Mouse (Mus musculus): Measurements from ENCODE around the gene Stt3a.
A peak's percentile ranks its signal among the peaks of the same experiment; 100 is the strongest.

Gene Stt3a

DNA sequence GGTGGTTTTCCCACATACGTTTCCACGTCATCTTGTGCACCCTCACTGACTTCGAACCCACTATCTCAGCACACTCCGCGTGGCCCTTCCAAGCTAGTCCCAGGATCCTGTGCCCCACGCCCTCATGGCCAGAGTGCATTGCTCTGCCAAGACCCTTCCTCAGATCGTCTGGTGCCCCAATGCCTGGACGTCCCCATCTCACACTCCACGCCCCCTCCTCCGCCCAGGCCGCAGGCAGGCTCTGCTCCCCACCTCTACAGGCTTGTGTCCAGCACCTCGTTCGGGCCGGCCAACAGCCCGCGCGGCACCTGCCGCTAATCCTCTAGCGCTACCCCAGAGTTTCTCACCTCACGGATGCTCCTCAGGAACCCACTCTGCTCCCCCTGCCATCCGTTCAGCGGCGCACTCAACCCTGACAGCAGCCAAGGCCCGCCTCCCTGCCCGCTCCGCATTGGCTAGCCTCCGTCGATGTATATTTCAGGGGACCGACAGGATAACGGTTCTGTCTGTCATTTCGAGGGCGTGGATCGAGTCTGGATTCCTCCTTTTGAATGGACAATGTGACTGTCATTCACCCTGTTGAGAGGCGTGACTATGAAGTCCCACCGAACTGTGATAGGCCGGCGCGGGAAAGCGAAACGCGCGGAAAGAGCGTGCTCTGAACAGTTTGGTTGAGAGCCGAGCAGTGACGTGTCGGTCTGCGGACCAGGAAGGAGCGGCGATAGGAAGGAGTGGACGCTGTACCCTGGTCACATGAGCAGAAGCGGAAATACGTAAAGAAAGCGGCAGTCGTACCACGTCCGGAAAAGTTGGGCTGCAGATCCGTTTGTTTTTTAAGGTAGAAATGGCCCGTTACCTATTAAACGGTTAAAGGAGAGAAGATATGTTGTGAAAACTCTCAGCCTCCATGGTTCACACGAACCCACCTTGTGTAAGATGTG is at the start of gene Stt3a:
Stt3a (minus strand) TSS at position 477 of the 941 bp plus-strand sequence.
- DNase-seq (ENCODE audit: low spot score), result peak; percentile 99

DNA sequence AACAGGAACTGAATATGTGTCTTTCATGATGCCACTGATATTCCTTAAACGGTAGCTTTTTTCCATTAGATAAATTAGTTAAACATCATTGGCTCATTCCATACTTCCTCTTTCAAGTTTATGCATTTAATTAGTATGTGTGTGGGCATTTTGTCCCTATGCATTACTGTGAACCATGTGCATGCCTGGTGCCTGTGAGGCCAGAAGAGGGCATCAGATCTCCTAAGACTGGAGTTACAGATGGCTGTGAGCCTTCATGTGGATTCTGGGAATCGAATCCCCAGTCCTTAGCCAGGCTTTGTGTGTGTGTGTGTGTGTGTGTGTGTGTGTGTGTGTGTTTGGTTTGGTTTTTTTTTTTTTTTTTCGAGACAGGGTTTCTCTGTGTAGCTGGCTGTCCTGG is 47.0 kb upstream of the Stt3a start:
- no peak for DNase-seq (ENCODE audit: low spot score)

DNA sequence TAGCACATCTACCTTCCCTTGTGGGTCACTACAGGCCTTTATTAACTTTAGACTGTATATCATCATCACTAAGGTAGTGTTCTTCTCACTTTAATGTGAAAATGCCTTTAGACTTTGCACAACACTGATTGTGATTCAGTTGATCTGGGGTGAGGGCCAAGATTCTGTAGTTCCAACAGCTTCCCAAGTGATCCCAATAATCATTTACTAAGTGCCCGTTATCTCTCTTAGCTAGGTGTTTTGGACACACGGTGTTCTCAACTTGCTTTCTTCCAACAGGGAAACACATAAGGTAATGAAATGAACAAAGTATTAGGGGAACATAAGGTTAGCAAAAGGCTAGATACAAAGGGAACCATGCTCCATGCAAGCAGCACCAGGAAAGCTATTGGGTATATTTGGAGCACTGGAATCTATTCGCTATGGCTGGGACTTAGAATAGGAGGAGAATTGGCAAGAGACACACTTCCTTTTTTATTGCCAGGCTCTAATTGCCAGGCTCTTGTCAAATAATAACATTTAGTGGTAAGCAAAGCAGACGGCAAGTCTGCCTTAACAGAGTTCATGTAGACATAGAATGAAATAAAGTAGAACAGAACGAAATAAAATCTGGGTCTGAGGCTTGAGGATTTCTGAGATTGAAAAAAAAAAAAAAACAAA is 40.8 kb upstream of the Stt3a start:
- DNase-seq (ENCODE audit: low spot score), result no peak

DNA sequence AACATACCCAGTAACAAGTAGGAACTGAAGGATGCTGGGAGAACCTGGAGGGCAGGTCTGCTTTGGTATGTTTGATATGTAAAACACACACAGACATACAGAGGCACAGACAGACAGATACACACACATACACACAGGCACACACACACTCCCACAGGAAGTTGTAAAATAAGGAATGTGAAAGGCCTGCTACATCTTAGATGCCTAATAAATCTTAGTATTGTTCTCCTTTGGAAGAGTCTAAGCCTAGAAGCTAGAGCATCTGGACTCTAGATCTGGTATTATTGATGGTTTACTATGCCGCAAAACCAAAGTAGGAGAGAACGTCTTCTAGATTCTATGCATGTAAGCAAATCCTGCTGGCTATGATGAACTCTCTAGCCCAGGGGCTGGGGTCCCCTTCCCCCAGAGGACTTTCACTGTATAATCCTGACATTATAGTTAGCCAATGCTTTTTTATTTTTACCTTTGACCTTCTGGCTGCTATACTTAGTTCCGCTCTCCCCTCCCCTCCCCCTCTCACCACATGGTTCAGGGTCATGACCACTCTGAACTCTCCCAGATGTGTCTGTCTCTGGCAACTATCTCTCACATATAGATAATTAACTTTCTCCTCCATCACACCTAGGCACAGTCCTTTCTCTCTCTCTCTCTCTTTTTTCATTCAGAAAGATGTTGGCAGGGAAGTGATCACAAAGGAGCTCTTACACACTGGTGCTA is 37.9 kb upstream of the Stt3a start:
- no peak for DNase-seq (ENCODE audit: low spot score)

DNA sequence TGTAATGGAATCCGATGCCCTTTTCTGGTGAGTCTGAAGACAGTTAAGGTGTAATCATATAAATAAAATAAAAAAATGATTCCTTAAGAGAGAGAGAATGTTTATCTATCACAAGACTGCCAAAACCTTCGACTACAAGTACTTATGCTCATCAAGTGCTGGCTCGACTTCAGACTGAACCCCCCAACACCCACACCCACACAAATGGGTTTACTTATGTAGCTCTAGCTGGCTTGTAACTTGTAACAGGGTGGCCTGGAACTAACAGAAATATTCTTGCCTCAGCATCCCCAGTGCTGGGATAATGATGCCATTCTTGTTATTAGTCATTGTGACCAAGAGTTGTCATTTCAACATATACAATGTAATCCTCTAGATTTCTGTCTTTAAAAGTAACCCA is 36.4 kb upstream of the Stt3a start:
- no peak for DNase-seq (ENCODE audit: low spot score)

DNA sequence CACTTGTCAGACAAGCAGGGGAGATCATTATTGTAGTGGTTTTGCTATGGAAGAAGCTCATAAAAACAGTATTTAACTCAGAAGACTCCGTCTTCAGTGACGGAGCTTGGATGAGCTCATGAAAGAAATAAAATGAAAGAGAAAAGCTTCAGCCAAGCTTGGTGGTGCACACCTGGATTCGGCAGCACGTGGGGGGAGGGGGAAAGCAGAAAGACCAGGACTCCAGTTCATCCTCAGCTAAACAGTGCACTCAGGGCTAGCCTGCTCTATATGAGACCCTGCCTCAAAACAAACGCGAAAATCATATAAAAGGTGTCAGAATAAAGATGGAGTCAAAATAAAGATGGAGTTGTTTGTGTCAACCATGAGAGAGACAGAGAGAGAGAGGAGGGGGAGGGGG is 35.9 kb upstream of the Stt3a start:
- DNase-seq (ENCODE audit: low spot score), result no peak

DNA sequence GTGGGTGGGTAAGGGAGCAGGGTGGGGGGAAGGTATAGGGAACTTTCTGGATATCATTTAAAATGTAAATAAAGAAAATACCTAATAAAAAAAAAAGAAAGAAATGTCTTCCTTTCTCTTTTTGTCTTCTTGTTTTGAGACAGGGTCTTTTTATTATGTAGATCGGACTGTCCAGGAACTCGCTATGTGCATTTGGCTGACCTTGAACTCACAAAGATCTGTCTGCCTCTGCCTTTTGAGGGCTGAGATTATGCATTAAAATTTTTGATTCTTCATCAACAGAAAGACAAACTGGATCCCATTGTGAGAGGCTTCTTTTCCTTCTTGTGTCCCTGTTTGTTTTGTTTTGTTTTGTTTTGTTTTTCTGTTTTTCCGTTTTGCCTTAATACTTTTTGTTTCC is 35.5 kb upstream of the Stt3a start:
- DNase-seq (ENCODE audit: low spot score), result no peak

DNA sequence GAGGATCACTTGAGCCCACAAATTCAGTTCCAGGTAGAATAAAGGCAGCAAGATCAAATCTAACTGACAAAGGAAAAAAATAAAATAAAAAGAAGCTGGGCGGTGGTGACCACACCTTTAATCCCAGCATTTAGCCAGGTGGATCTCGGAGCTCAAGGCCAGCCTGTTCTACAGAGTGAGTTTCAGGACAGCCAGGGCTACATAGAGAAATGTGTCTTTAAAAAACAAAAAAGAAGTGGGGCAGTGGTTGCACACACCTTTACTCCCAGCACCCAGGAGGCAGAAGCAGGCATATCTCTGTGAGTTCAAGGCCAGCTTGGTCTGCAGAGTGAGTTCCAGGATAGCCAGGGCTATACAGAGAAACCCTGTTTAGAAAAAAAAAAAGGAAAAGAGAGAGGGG is 34.5 kb upstream of the Stt3a start:
- no peak for DNase-seq (ENCODE audit: low spot score)

DNA sequence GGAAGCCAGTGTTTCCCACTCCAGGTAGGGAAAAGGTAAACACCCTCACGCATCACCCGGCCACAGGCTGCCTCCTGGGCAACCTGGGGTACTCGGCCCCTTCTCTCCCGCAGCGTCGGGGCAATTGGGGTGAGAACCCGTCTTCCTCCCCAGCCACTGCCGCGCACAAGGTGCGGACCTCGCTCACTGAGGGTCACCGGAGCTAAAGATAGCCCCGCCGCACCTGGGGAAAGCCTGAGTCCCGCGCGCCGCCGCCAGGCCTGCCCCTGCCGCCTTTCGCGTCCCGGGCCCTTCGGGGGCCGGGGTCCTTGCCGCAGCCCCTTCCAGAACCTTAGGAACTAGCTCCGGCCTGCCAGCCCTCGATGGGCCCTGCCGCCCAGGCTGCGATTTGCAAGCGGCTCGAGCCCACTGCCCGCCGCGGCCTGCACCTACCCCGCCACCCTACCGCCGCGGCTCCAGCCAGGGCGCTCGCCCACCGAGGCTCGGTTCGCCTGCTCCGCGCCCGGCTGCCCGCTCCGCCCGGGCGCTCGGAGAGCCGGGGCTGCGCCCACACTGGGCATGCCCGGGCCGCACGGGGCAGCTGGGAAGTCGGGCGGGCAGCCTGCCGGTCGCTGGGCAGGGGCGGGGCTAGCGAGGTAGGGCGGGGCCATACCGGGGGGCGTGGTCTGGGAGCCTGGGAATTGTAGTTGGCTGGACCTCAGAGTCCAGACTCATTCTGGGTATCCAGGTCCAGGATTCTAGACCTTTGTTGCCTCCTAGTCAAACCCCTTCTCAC is 29.5 kb upstream of the Stt3a start, which contains the start of gene Ei24:
Ei24 (minus strand) TSS at position 613 of the 775 bp plus-strand sequence.
- DNase-seq (ENCODE audit: low spot score), result peak; percentile 49

DNA sequence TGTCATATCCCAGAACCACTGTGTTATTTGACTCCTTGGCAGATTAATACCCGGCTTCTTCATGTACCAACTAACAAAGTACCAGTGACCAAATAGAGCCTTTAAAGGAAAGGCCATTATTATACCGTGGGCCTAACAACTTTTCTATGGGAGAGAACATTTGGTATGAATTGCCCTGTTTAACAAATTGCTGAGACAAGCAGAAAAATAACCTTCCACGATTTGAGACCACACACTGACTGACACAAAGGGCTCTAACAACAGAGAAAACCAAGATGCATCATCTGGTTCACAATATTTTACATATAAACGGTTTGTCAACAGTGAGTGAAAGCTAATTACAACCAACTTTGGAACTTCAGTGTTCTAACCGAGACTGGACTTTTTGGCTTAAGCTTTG is 28.7 kb upstream of the Stt3a start:
- no peak for DNase-seq (ENCODE audit: low spot score)

DNA sequence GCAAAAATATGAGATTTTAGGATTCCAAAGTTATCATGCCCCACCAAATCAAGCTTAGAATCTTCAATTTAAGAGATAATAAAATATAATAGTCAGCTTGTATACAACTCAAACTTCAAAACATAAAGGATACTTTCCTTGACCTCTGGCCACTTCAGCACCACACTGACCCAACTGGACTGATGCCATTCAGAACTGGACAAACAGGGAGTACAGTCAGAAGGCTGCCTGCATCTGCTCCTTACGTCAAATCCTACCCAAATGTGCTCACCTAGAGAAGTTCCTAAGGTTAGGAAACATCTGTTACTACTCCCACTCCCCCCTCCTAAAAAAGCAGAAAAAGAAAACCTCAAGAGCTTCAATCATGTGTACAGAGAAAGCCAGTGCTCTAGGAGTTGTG is 28.1 kb upstream of the Stt3a start:
- DNase-seq (ENCODE audit: low spot score), result no peak

DNA sequence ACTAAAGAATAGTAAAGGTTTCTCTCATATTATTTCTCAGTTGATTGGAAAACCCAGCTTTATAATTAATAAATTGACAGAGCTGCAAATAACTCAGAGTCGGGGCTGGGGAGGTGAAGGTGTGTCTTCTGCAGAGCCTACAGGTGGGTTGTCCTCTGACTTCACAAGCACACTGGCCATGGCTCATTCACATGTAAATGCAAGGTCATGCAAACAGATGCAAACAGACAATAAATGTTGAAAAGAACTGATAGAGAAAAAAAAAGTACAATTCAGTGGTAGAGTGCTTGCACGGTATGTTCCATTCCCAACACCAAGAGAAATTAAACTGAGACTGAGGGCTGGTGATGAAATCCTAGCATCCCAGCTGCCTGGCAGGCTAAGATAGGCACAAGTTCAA is 27.0 kb upstream of the Stt3a start:
- no peak for DNase-seq (ENCODE audit: low spot score)

DNA sequence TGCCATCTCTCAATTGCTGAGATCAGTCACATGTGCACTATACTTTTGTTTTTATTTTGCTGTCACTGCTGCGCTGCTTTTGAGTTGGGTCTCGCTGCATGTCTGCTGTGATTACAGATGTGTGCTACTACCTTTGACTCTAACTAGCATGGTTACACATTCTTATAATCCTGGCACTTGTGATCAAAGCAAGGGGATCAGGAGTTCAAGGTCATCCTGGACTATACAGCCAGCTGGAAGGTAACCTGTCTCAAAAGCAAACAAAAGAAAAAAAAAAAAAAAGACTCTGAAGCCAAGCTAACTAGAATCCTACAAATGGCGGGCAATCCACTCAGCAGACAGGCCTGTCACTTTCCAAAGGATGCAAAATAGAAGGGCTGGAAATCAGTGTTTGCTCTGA is 24.7 kb upstream of the Stt3a start:
- no peak for DNase-seq (ENCODE audit: low spot score)

DNA sequence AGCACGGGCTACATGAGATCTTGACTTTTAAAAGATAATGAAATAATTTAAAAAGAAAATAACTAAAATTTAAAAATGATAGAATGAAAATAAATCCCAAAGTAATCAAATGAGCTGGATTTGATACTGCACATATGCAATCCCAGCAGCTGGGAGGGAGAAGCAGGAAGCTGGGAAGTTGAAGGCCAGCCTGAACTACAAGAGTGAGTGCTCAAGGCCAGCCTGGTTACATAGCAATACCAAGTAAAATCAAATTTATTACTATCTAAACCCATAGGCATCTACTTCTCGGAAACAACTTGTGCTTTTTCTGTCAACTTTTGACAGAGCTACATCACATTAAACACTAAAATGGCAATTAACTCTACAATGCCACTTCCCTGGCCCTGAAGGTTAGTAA is 16.4 kb upstream of the Stt3a start:
- no peak for DNase-seq (ENCODE audit: low spot score)

DNA sequence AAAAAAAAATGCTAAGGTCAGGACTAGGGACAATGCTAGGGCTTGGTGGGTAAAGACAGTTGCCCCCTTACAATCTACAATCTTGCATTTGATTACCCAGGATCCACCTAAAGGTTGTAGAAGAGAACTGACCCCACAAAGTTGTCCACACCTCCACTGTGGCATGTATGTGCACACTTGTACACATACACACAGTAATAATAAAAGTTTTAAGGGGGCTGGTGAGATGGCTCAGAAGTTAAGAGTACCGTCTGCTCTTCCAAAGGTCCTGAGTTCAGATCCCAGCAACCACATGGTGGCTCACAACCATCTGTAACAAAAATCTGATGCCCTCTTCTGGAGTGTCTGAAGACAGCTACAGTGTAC is 1.6 kb upstream of the Stt3a start:
- no peak for DNase-seq (ENCODE audit: low spot score)

DNA sequence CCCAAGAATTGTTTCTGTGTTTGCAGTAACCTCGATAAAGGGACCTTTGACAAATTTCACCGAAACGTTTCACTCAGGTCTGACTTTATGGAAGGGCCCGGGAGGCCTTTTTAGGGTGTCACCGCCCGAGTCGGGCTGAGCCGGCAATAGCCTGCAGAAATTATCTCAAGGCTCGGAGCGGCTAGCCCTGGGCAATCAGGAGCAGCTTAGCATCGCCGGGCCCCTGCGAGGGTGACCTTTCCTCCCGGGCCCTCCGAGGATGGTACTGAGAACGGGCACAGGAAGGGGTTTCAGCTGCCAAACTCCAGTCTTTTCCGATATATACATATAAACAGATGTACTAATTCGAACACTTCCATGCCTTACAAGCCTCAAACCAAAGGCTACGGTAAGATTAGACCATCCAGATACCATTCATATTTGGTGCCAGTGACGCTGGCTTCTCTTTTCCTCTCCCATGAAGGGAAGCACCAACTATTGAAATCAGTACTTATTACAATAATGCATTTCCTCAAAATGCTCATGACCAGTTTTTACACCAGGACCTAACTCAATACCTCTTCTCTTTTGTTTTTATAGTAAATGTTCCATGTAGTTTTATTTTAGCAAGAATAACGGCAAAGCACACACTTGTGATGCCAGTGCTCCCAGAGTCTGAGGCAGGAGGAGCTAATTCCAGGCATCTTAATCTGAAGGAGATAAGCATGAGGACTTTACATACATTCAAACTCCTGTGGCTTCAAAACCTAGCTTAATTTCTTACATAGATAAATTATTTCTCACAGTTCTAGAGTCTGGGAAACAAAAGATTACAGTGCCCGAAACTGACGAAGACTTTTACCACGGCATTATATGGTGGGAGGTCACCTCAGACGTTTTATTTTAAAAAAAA is 923 bp upstream of the Stt3a start:
- no peak for DNase-seq (ENCODE audit: low spot score)

DNA sequence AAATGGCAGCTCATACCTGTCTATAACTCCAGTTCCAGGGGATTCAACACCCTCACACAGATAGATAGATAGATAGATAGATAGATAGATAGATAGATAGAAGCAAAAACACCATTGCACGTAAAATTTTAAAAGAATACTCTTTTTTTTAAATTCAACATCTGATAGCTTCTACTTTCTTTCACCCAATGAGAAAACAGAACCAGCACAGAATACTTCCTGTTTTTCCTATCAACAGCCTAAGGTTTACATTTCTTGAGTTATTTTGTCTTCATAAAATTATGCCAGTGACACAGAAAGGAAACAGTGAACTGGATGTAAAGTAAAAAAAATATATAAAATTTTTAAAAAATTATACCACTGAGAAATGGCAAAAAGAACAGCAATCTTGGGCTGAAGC is 3.1 kb downstream of the Stt3a start:
- DNase-seq (ENCODE audit: low spot score), result no peak

DNA sequence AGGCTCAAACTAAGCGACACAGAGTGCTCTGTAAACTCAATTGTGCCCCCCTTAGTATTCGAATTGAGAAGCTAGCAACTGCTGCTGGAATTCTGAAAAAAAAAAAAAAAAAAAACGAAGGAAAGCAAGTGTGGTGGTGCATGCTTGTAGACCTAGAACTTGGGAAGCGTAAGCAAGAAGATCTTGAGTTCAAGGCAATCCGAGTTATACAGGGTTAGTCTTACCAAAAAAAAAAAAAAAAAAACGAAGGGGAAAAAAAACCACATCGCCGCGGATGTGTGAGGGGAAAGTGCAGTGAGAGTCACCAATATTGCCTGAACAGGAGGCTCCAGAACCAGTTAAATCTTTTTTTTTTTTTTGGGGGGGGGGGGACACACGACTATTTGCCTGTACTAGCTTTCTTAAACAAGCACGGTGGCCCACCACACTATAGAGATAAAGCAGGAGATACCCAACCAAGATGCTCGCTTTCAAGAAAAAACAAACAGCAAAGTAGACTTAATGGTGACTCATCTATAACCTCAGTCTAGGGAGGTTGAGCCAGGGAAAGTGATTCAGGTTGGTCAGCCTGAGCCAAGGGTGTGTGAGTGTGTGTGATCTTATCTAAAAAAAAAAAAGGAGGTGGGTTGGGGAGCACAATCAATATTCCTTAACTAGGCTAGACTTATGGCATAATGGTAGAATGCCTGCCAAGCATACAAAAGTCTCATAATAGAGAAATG is 40.3 kb downstream of the Stt3a start, which contains the start of gene Chek1:
Chek1 (minus strand) TSS at position 32 of the 722 bp plus-strand sequence.
- no peak for DNase-seq (ENCODE audit: low spot score)

DNA sequence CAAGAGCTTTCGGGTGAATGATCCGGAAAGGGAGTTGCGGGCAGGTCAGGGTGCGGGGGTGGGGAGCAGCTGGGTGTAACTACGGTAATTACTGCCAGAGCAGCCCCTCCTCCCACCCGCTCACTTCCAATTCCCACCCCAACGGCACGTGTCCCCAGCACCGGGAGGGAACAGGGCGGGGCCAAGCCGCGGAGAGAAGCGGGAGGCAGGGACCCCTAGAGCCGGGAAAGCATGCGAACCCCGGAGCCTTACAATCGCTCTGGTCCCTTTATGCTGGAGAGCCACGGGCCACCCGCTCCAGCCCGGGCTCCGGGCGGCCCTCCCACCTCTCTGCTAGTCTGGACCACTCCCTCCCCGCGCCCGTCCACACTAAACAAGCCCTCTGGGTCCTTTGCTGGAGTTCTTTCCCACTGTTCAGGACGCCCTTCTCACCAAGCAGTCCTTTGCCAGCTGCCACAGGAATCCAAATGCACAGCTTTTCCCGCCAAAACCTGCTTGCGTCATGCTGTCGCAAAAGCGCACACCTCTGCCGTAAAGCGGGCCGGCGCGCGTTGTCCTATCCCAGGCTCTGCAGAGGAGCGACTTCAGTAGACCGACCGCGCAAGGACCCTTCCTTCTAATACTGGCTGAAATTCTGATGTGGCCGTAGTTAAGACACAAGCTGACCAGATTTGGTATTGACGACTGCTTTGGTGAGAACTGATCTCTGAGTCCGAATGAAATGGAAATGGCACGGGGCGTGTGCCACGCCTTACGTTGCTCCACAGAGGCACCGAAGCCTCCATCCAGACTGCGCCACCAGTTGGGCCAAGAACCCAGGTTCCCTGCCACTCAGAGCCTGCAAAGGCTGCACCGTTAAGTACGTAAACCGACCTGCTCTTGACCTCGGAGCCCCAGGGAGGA is 41.1 kb downstream of the Stt3a start:
- peak; percentile 83 for DNase-seq (ENCODE audit: low spot score)

All from T-cell, adult 2 months (primary cell).